Mouse (Mus musculus) erythroblast, embryonic 14.5 days (primary cell): ENCODE data around the gene Dtx1.

ENCODE experiments used
- GATA1 ChIP-seq: IDR thresholded peaks from 2 replicates; pipeline ENCODE4 v1.6.1; 2012; ENCODE audit warnings: low read length, inconsistent platforms, mixed read lengths
- TAL1 ChIP-seq: IDR thresholded peaks from 3 replicates; pipeline ENCODE4 v1.6.1; 2012; ENCODE audit warnings: low read length, inconsistent platforms, mixed read lengths

DNA sequence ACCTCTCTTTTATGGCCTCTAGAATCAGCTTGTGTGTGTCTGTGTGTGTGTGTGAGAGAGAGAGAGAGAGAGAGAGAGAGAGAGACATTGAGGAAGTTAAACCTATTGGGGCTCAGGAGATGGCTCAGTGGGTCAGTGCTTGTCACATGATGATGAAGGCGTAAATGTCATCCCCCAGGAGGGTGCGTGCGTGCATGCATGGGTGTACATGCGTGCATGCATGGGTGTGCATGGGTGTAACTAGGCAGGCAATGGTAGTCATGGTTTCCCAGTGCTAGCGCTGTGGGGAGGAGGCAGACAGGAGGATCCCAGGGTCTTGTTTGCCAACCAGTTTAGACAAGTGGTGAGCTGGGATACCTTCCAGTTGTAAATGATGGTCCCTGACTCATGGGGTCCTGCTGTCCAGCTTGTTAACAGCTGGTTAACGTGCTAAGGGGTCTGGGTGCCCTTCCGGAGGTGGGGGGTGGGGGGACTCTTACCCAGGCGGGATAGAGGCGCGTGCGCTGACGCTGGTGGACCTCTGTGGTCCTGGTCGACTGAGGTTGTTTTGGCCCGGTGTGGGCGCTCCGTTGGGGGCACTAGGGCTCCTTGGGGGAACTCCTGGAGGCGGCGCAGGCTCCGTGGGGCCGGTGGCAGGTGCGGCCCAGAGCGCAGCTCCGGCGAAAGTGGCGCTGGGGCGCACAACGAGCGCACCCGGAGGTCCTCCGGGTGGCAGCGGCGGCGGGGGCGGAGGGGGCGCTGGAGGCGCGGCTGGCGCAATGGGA is 17.6 kb downstream of the Dtx1 start:
- TF ChIP-seq TAL1 = no peak
- TF ChIP-seq GATA1 = no peak
